Mouse (Mus musculus): ENCODE measurements around the gene Ttc34.

GRCm38 (mm10) chr4:154831915-154832573, 5.2 kb upstream of the Ttc34 start:
- TF ChIP-seq CTCF (IDR thresholded peaks at IDR 0.05; ENCODE audit: low read depth, low read length) (no peak), TAL1 (conservative IDR thresholded peaks at IDR 0.05; ENCODE audit: low read depth, low read length) (no peak), GATA2 (IDR thresholded peaks at IDR 0.05; ENCODE audit: borderline replicate concordance, low read depth, low read length) (no peak)

All from G1E (cell line).